Mouse (Mus musculus) spleen, postnatal 14 days (tissue): Measurements from ENCODE around the gene Cdk17.

Source experiments
- DNase-seq, 2 experiments: peaks; one replicate each; pipeline ENCODE4 v3.0.0; 2021 to 2022; ENCODE audit warnings: low spot score in 2 of 2

Cdk17 gene

GRCm38 (mm10) chr10:93168067-93168466, 7.4 kb downstream of the Cdk17 start:
- DNase-seq = no peak

- DNase-seq = no peak
These were observed 10.6 kb downstream of the Cdk17 start for GRCm38 (mm10) chr10:93171182-93171855.

DNA sequence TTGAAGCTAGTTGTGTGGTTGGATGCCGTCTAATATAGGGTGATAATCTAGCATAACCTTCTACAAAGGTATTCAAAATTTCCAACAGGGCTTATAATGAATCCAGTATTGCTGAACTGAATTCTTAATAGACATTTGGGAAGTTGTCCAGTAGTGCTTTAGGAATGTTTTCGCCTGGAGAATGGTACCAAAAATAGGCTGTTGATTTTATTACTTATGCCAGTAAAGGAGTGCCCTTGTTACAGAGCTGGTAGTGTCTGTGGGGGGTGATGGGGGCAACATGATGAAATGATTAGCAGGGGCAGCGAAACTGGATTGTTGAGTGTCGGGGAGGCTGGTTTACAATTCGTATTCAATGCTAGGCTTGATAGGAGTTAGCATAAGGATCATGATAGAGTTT, 16.8 kb downstream of the Cdk17 start:
- DNase-seq = no peak

DNA sequence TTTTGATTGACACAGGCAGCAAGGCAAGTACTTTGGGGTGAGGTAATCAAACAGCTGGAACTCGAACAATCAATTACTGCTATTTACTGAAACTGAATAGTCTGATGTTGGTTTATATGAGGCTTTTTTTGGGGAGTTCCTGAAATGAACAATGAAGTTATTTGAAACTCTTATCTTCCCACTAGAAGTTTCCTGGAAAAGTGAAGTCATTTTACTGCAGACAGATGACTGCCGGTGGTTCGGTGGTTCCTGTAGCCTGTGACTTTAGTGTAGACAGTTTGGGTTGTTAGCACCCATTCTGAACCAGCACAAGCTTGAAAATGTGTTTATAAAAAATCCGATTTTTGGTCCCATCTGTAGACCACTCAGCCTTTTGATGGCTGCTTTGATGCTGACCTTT, 17.2 kb downstream of the Cdk17 start:
- DNase-seq = no peak

GRCm38 (mm10) chr10:93178662-93179061, 18.0 kb downstream of the Cdk17 start:
- no peak for DNase-seq

GRCm38 (mm10) chr10:93179669-93180460, 19.2 kb downstream of the Cdk17 start:
- DNase-seq = no peak

- DNase-seq = no peak
These were observed 23.8 kb downstream of the Cdk17 start for GRCm38 (mm10) chr10:93184351-93184976.

- DNase-seq = no peak
These were observed 27.8 kb downstream of the Cdk17 start for GRCm38 (mm10) chr10:93188440-93188999.

DNA sequence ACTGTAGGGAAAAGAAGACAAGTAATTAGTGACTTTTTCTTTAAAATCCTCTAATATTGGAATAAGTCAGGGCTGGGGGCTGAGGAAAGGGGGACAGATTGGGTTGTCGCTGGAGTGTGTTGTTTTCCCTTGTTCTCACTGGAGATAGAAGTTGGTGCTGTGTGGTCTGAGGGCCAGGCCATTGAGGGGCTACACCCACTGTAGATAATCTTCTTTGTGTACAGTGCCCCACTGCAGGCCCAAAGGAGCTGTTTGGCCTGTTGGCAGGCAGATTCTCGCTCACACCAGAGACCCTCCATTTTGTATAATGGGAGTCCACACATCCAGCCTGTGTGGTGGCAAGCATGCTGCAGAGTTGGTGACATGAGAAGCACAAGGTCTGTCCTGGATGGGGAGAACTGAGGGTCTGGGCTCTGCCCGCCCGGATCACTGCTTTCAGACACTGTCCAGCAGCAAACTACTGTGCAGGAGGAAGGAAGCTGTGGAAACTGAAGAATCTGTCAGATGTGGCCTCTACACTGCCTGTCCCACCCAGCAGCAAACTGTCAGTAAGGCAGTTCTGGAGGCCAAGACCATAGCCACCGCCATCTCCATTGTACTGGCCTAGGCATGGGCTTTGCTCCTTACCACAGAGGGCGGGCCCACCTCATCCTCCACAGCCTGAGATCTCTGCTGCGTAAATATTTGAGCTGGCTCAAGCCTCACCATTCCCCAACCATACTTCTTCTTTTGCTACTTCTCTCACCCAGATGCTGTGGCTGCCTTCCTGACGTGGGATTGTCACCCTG, 30.0 kb downstream of the Cdk17 start:
- no peak for DNase-seq

DNA sequence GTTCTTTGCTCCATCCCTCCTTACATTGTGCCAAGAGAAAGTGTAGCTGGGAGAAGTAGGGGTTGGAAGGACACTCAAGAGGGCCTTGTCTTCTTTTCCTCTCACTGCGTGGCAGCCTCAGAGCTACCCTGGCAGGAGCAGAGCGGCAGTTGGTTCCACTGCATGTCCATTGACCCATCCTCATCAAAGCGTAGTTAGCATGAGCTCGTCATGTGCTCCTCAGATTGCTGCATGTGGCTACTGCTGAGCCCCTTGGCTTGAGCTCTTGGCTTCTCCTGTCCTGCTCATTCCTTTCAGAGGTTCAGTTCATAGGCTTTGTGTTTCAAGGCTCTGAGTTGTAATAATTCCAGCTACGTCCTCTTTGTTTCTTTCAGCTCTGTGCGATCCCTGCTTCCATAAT, 36.4 kb downstream of the Cdk17 start:
- no peak for DNase-seq

GRCm38 (mm10) chr10:93198958-93199357, 38.3 kb downstream of the Cdk17 start:
- DNase-seq = no peak

GRCm38 (mm10) chr10:93201846-93202458, 41.3 kb downstream of the Cdk17 start:
- DNase-seq = no peak

DNA sequence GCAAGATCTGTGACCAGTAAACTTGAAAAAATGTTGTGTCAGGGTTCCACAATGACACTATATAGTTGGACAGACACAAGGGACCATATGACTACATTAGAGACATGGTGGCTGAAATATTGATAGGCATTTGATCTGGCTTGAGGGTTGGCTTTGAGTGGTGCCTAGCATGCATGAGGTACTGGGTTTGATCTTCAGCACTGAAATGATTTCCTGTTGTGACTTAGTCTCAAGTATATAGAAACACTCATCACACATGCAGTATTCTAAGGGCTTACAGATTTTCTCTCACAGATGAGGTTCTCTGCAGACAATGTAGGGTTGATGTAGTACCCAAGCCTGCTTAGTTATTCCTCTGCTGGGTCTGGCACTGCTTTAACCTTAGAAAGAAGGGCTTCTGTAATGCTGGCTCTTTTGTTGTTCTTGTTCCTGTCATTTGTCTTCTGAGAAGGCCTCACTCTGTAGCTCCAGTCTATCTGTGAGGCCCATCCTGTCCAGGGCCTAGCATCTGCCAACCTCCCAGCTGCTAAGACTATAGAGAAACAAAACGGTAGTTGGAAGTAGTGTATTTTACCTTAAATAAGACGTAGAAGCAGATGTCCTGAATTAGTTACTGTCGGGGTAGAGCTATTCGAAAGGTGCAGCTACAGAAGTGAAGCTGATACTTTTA, 44.7 kb downstream of the Cdk17 start:
- DNase-seq = no peak

DNA sequence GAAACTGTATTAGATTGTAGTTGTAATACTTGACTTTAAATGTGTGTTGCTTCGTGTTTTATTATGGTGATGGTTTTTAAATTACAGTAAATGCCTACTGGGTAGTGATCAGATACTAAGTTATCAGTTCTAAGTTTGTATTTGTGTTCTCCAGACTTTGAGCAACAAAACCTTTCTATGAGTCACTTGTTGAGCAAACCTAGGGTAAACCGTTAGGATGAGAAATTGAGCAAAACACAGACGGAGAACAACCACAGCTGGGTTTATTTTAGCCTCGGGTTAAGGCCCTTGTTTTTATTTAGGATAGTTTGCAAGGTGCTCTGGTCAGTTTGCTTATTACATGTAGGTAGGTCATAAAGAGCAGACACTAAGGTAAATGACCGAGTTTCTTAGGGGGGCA, 46.5 kb downstream of the Cdk17 start:
- DNase-seq = no peak

DNA sequence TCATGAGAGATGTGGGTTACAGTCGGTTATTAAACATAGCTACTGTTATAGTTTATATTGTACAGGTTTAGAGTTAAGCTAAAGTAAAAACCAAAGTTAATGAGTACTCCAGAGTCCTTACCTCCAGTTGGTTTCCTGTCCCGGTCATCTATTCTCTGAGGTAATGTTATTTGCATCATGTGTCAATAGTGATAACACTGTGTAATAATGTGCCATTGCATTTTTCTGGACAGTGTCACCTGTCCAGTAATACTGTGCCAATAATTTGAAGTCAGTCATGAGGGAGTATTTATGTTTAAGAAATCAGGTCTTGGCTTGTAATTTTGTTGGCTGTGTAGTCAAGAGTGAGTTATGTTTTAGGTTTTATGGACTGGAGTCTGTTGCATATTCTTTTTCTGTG, 52.0 kb downstream of the Cdk17 start:
- no peak for DNase-seq

DNA sequence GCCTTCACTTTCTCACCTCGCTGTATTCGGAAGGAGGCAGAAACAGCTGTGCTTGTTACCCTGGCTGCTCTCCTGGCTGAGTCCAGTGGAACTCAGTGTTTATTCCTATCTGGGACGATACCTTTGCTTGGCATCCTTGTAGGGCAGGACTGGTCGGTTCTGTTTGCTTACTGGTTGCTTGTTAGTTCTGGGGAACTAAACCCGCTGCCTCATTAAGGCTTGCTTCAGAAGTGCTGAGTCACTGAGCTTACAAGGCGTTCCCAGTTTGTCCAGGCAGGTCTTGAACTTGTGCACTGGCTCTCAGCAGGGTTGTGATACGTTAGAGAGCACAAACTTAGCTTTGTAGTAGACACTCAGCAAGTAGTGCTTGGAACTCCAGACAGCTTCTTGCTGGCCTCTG, 52.7 kb downstream of the Cdk17 start:
- no peak for DNase-seq

GRCm38 (mm10) chr10:93214251-93214650, 53.6 kb downstream of the Cdk17 start:
- DNase-seq = no peak

GRCm38 (mm10) chr10:93215051-93215763, 54.5 kb downstream of the Cdk17 start:
- no peak for DNase-seq

- no peak for DNase-seq
These were observed 65.1 kb downstream of the Cdk17 start for GRCm38 (mm10) chr10:93225751-93226150.

DNA sequence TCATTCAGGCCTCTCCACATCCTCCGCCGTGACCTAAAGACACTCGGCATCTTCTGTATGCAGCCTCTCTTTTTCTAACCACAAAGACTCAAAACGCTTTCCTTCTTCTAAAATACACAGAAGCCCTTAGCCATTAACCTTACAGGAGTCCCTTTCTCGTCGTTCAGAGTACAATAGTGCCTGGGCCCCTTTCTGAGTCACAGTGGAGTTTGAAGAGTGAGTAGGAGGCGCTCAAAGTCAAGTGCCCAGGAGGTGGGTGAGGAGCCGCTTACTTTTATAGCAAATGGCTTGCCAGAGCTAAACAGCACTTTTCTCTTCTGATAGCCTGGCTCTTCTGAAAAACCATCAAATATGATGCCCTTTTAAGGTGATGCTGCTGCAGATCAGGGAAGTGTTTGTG, 67.2 kb downstream of the Cdk17 start:
- DNase-seq = no peak
